Mouse (Mus musculus) cortical plate, adult 2 months (tissue): ENCODE measurements around the gene Fam76b. TPM values are rescaled to one million over a fixed set of nuclear protein-coding genes. Genes with fewer than 3 reads are reported as not detected.

Source experiments
- H3K27ac ChIP-seq: fragments of 200-500 bp; 2 replicates; pipeline ENCODE4 v1.5.1; 2012; ENCODE audit warnings: low read length, control low read depth, inconsistent platforms; ENCODE audit not compliant: insufficient read depth
- H3K4me1 ChIP-seq: fragments of 200-500 bp; 2 replicates; pipeline ENCODE4 v1.6.1; 2011; ENCODE audit warnings: low read length; ENCODE audit not compliant: control insufficient read depth, insufficient read depth
- H3K4me3 ChIP-seq: fragments of 200-500 bp; 2 replicates; pipeline ENCODE4 v1.5.1; 2011; ENCODE audit warnings: mild to moderate bottlenecking, low read length, control low read depth; ENCODE audit not compliant: insufficient read depth
- CTCF ChIP-seq: fragments of 200-500 bp; IDR thresholded peaks from 2 replicates; pipeline ENCODE4 v1.5.1; 2011; ENCODE audit warnings: mild to moderate bottlenecking, control low read depth, low read length; ENCODE audit not compliant: insufficient read depth; ENCODE audit errors: extremely low read depth
- POLR2A ChIP-seq: fragments of 200-500 bp; IDR thresholded peaks from 2 replicates; pipeline ENCODE4 v1.6.1; 2011; ENCODE audit warnings: mild to moderate bottlenecking, low read length, control low read depth; ENCODE audit not compliant: insufficient read depth; ENCODE audit errors: extremely low read depth
- polyA plus RNA-seq: library from polyadenylated mRNA; depleted of rRNA; stranded (reverse); fragments of >200 nt; gene quantifications from 2 replicates; pipeline ENCODE4 v1.2.3, GENCODE M21; 2012; rRNA removed

Fam76b gene
- polyA plus RNA-seq, 1 experiment: 20.8 TPM

- TF ChIP-seq POLR2A (no peak), CTCF (no peak)
- H3K27ac ChIP-seq: no peak overlapping the region
- no peak overlapping the region for H3K4me3 ChIP-seq
- H3K4me1 ChIP-seq: peaks cover 4% of the 10 kb centered on the region; the same call in 1 of the 2 replicates
Measured at GRCm38 (mm10) chr9:13890171-13890570, 62.7 kb downstream of the Fam76b start.

- TF ChIP-seq POLR2A (no peak), CTCF (0 out of 2 replicates have a peak, but pooled peaks have one; percentile 17)
- H3K27ac ChIP-seq: no peak overlapping the region
- peaks cover 12% of the 10 kb centered on the region; the same call in 1 of the 2 replicates for H3K4me1 ChIP-seq
- H3K4me3 ChIP-seq: no peak overlapping the region
Measured at GRCm38 (mm10) chr9:13891888-13892287, 64.4 kb downstream of the Fam76b start.

GRCm38 (mm10) chr9:13893044-13893443 is 65.5 kb downstream of the Fam76b start:
- Histone ChIP-seq H3K4me3 (no peak overlapping the region), H3K4me1 (peaks cover 12% of the 10 kb centered on the region; the same call in 1 of the 2 replicates), H3K27ac (no peak overlapping the region)
- no peak for TF ChIP-seq POLR2A
- TF ChIP-seq CTCF: no peak

GRCm38 (mm10) chr9:13894491-13894890 is 67.0 kb downstream of the Fam76b start:
- peaks cover 14% of the 10 kb centered on the region; the same call in 1 of the 2 replicates for H3K4me1 ChIP-seq
- H3K4me3 ChIP-seq: no peak overlapping the region
- TF ChIP-seq CTCF: no peak
- TF ChIP-seq POLR2A: no peak; the same call in 1 of the 2 replicates
- peak overlapping the region; percentile 38 for H3K27ac ChIP-seq

- no peak overlapping the region for H3K4me3 ChIP-seq
- TF ChIP-seq POLR2A (no peak), CTCF (no peak)
- H3K4me1 ChIP-seq: peaks cover 14% of the 10 kb centered on the region; the same call in 1 of the 2 replicates
- peak overlapping the region; percentile 38 for H3K27ac ChIP-seq
Measured at GRCm38 (mm10) chr9:13894936-13895335, 67.4 kb downstream of the Fam76b start.

- H3K27ac ChIP-seq: peak overlapping the region; percentile 41; the same call in 1 of the 2 replicates
- no peak overlapping the region for H3K4me3 ChIP-seq
- TF ChIP-seq CTCF (no peak), POLR2A (no peak)
- H3K4me1 ChIP-seq: peaks cover 14% of the 10 kb centered on the region; the same call in 1 of the 2 replicates
Measured at GRCm38 (mm10) chr9:13896055-13896454, 68.5 kb downstream of the Fam76b start.

- no peak overlapping the region for H3K27ac ChIP-seq
- TF ChIP-seq CTCF (no peak), POLR2A (no peak)
- H3K4me1 ChIP-seq: peaks cover 14% of the 10 kb centered on the region; the same call in 1 of the 2 replicates
- H3K4me3 ChIP-seq: no peak overlapping the region
Measured at GRCm38 (mm10) chr9:13898510-13899305, 71.2 kb downstream of the Fam76b start.

- no peak overlapping the region for H3K4me3 ChIP-seq
- H3K27ac ChIP-seq: no peak overlapping the region
- peaks cover 3% of the 10 kb centered on the region; the same call in 1 of the 2 replicates for H3K4me1 ChIP-seq
- no peak for TF ChIP-seq CTCF
- TF ChIP-seq POLR2A: no peak
Measured at GRCm38 (mm10) chr9:13902030-13902429, 74.5 kb downstream of the Fam76b start.

- Histone ChIP-seq H3K4me3 (no peak overlapping the region), H3K27ac (no peak overlapping the region), H3K4me1 (no peaks in the 10 kb centered on the region)
- no peak for TF ChIP-seq CTCF
- TF ChIP-seq POLR2A: no peak
Measured at GRCm38 (mm10) chr9:13904091-13904779, 76.7 kb downstream of the Fam76b start.

Other genes starting within 250 kb of the Fam76b start
- 29.4 and 29.9 TPM in 2 replicates for gene Mtmr2, start 79.3 kb upstream of the Fam76b start, polyA plus RNA-seq
- 19.2 and 22.4 TPM in 2 replicates for gene Cep57, start 609 bp upstream of the Fam76b start, polyA plus RNA-seq